Mouse (Mus musculus) left cerebral cortex, postnatal 10 days (tissue): Measurements from ENCODE around the gene Zbtb25. TPM values are rescaled to one million over a fixed set of nuclear protein-coding genes. Genes with fewer than 3 reads are reported as not detected.

Experiments
- DNase-seq, 2 experiments: peaks; one replicate each; pipeline ENCODE4 v3.0.0; 2021 to 2022; ENCODE audit warnings: low spot score in 2 of 2, mixed read lengths in 1 of 2; ENCODE audit errors: extremely low spot score in 1 of 2
- intact Hi-C: fragments of 180-260 bp; cut with DNase I; formaldehyde crosslinking; loops from one replicate; pipeline ENCODE4 v1.15.1; 2025
- total RNA-seq, 2 experiments: library from RNA; stranded (reverse); gene quantifications; 2 replicates each; pipeline ENCODE4 v1.2.3; 2021

Zbtb25 gene
- total RNA-seq, 2 experiments from 2014 or later, result 17.2 to 18.0 TPM

DNA sequence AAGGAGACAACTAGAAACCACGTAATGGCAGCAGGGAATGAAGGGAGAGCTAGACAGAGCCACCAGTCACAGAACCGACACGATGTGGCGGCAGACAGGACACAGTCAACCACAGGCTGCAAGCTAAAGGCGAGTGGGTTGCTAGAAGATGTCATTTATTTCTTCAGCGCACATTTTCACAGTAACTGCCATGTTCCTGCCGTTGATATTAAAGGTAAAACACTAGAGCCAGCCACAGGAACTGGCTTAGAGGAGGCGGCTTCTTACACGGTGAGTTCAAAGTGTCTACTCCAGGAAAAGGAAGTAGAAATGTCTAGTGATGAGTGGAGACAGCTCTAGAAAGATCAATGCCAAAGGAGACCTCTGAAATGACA, 7.1 kb downstream of the Zbtb25 start:
- intact Hi-C loops, result loop anchor here (10.0 kb wide), 1 partner anchor 233 kb away; no protein-coding TSS in a partner anchor
- no peak for DNase-seq

- no peak for DNase-seq
- intact Hi-C loops, result loop anchor here (10.0 kb wide), 1 partner anchor 233 kb away; no protein-coding TSS in a partner anchor
Measured at GRCm38 (mm10) chr12:76361405-76362302, 7.7 kb downstream of the Zbtb25 start.

- intact Hi-C loops, result loop anchor here (10.0 kb wide), 1 partner anchor 234 kb away; no protein-coding TSS in a partner anchor
- no peak for DNase-seq
Measured at GRCm38 (mm10) chr12:76360868-76361267, 8.5 kb downstream of the Zbtb25 start.

GRCm38 (mm10) chr12:76349680-76350220, 19.7 kb downstream of the Zbtb25 start:
- intact Hi-C loops, result no loop called here
- no peak for DNase-seq

DNA sequence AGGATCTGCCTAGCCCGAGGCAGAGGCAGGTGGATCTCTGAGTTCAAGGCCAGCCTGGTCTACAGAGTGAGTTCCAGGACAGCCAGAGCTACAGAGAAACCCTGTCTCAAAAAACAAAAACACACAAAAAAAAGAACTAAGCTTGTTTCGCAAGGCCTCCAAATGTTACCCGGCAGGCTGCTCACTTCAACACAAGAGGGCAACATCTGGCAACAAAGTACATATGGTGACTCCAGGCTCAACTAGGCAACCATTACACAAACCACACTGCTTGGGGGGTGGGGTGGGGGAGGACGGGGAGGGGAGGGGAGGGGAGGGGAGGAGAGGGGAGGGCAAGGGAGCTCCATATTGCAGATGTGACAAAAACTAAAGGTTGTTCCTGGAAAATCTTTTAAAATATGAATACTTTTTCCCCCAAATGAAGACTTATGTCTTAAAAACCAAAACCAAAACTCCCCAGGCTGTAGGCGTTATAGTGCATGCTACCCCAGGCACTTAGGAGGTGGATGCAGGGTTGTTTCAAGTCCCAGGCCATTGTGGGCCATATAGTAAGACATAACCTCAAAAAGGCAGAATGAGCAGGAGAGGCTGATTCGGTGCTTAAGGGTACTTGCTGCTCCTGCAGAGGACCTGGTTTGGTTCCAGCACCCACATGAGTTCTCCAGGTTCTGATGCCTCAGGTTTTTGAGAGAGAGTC, 23.5 kb downstream of the Zbtb25 start:
- intact Hi-C loops, result no loop called here

GRCm38 (mm10) chr12:76341080-76341479, 28.3 kb downstream of the Zbtb25 start:
- intact Hi-C loops, result loop anchor here (2.0 kb wide), 1 partner anchor 140 kb away; no protein-coding TSS in a partner anchor
- peak in 1 of 2 experiments; percentile 65 for DNase-seq

More for the DNA sequence above, 23.5 kb downstream of the Zbtb25 start:
- no peak for DNase-seq

GRCm38 (mm10) chr12:76336111-76336965, 33.1 kb downstream of the Zbtb25 start:
- no peak for DNase-seq
- intact Hi-C loops, result loop anchor here (5.0 kb wide), 1 partner anchor 69 kb away; no protein-coding TSS in a partner anchor

DNA sequence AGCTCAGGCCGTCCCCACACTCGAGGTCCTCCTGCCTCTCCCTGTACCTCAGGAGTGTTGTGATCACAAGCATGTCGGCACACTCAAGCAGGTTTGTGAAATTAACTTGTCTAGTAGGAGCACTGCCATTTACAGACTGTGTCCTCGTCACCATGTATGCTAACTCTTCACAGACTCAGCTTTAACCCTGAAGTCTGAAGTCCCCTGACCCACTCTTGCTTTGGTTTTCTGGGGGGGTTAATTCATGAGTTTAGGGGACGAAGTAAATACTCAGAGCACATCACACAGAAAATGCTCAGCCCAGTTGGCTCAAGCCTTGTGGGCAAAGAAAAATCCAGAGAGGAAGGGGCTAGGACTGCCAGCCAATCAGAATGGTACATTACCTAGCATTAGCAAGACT, 33.8 kb downstream of the Zbtb25 start:
- DNase-seq, result no peak
- intact Hi-C loops, result loop anchor here (5.0 kb wide), 1 partner anchor 68 kb away; no protein-coding TSS in a partner anchor

DNA sequence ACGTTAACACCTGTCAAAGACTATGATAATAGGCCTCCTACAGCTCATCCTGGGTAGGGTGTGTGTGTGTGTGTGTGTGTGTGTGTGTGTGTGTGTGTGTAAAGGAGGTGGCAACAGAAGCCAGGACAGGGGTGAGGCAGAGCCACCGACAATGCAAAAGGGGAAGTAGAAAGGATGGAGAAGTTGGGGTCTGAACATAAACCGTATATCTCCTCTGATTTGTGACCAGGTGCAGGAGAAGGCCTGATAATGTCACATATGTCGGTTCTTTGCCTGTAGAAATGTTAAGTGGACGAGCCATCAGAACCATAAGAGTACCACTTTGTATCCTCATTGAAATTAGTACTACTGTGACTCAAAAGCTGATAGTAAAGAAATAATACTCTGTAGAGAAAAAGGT, 35.7 kb downstream of the Zbtb25 start:
- DNase-seq, result no peak
- intact Hi-C loops, result no loop called here

DNA sequence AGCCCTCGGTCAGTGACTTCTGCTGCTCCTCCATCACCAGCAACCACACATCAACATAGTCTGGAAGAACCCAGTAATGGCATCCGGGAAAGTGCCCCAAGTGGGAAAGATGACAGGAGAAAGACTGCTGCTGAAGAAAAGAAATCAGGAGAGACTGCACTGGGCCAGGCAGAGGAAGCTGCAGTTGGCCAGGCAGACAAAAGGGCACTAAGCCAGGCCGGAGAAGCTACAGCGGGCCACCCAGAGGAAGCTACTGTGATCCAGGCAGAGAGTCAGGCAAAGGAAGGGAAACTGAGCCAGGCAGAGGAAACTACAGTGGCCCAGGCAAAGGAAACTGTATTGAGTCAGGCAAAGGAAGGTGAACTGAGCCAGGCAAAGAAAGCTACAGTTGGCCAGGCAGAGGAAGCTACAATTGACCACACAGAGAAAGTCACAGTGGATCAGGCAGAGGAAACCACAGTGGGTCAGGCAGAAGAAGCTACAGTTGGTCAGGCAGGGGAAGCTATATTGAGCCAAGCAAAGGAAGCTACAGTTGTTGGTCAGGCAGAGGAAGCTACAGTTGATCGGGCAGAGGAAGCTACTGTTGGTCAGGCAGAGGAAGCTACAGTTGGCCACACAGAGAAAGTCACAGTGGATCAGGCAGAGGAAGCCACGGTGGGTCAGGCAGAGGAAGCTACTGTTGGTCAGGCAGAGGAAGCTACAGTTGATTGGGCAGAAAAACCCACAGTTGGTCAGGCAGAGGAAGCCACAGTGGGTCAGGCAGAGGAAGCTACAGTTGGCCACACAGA, 40.6 kb downstream of the Zbtb25 start:
- DNase-seq, result no peak
- intact Hi-C loops, result no loop called here

- no peak for DNase-seq
- intact Hi-C loops, result no loop called here
Measured at GRCm38 (mm10) chr12:76326437-76327220, 42.8 kb downstream of the Zbtb25 start.

DNA sequence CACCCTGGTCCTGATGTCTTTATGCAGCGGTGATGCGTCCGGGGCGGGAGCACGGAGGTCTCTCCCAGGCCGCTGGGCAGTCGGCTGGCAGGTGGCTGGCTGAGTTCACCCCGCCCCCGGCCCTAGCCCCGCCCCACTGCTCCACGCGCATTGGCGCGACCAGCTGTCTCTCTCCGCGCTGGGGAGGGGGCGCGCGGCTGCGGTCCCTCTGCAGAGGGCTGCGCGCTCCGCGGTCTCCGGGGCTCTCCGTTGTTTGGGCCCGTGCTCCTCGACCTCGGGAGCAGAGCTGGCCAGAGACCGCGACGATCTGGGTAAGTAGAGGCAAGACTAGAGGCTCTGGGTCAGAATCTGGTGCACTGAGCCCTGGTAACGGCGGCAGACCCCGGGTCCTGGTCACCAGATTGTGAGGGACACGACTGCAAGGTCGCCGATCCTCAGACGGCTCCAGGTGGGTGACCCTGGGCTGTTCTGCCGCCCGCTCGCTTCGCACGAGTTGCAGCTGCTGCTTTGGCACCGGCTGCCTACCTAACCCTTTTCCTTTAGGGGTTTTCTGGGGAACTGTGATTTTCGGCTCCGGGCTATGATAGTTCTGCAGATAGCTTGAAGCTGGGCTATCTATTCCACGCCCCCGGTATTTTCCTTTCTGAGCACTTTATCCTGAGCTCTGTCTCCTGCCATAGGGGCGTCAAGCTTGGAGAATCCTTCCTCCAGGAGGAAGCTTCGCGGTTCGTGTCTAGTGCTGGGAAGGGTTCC, 44.5 kb downstream of the Zbtb25 start, which contains the start of gene Akap5:
Gene Akap5, plus strand, starts transcription at position 213 of the 753 bp plus-strand sequence.
- intact Hi-C loops, result no loop called here
- DNase-seq, result peak; percentile 61 to 78

- no peak for DNase-seq
- intact Hi-C loops, result no loop called here
Measured at GRCm38 (mm10) chr12:76318282-76319212, 50.9 kb downstream of the Zbtb25 start.

DNA sequence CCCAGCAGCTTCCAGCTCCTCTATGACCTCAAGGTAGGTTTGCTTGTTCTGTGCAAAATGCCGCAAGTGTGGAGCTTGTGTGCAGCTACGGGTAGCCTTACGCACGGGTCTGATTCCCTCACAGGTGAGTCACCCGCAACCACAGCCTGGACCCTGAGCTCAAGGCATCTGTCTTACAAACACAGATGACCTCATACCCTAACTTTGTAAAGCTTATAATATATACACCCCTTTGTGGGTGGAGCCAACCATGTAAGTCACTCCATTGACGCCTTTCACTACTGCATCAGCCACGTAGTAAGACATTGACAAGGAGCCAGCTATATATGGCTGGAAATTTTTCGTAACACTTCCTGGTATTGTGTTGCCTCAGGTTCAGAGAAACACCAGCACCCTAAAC, 57.5 kb downstream of the Zbtb25 start:
- intact Hi-C loops, result no loop called here
- no peak for DNase-seq

DNA sequence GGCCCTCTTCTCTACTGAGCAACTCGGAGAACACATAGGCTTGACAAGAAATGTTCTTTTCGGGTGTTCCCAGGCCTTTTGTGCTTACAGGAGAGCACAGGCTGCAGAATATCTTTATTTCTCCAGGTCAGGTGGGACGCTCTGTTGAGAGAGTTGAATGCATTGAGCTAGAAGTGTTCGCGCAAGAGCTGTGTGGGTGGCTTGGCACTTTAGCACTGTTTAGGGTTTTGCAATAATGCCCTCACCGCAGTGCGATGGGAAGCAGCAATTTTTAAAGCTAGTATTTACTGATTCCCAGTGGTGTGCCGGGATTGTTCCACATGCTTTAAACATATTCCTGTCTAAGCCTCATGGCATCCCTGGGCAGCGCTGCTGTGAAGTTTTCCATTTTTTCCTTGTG, 58.2 kb downstream of the Zbtb25 start:
- intact Hi-C loops, result no loop called here
- no peak for DNase-seq
